Mouse (Mus musculus) liver, adult 2 months (tissue): ENCODE data around the gene Wdr64. TPM values are rescaled to one million over a fixed set of nuclear protein-coding genes. Genes with fewer than 3 reads are reported as not detected.

Experiments
- DNase-seq: peaks from one replicate; pipeline ENCODE4 v3.0.0-alpha.2; 2011; ENCODE audit warnings: low read depth, low spot score; ENCODE audit errors: extremely low read depth
- H3K27ac ChIP-seq: fragments of 200-500 bp; replicated peaks from 2 replicates; pipeline ENCODE4 v1.5.1; 2012; ENCODE audit warnings: low read depth, mild to moderate bottlenecking, control low read depth, inconsistent platforms, low read length; ENCODE audit not compliant: insufficient read depth
- H3K27me3 ChIP-seq: fragments of 200-500 bp; 2 replicates; pipeline ENCODE4 v1.6.1; 2012; ENCODE audit warnings: mild to moderate bottlenecking, moderate library complexity, low read length, inconsistent platforms; ENCODE audit not compliant: control insufficient read depth, insufficient read depth
- H3K36me3 ChIP-seq: fragments of 200-500 bp; 2 replicates; pipeline ENCODE4 v1.6.1; 2012; ENCODE audit warnings: low read length, inconsistent platforms; ENCODE audit not compliant: control insufficient read depth, insufficient read depth
- H3K4me1 ChIP-seq: fragments of 200-500 bp; 2 replicates; pipeline ENCODE4 v1.6.1; 2011; ENCODE audit warnings: low read length; ENCODE audit not compliant: control insufficient read depth, insufficient read depth
- H3K4me3 ChIP-seq: fragments of 200-500 bp; 2 replicates; pipeline ENCODE4 v1.5.1; 2011; ENCODE audit warnings: low read depth, mild to moderate bottlenecking, control low read depth, low read length, moderate library complexity; ENCODE audit not compliant: insufficient read depth
- H3K79me2 ChIP-seq: fragments of 200-500 bp; 2 replicates; pipeline ENCODE4 v1.6.1; 2012; ENCODE audit warnings: inconsistent platforms, mild to moderate bottlenecking, low read length, moderate library complexity; ENCODE audit not compliant: control insufficient read depth, insufficient read depth
- H3K9ac ChIP-seq: fragments of 200-500 bp; 2 replicates; pipeline ENCODE4 v1.6.1; 2012; ENCODE audit warnings: low read depth, mild to moderate bottlenecking, control low read depth, inconsistent platforms, low read length
- CTCF ChIP-seq: fragments of 200-500 bp; IDR thresholded peaks from 2 replicates; pipeline ENCODE4 v1.5.1; 2011; ENCODE audit warnings: low read depth, low read length, control low read depth
- POLR2A ChIP-seq: fragments of 200-500 bp; IDR thresholded peaks from 2 replicates; pipeline ENCODE4 v1.6.1; 2011; ENCODE audit warnings: low read length, control low read depth; ENCODE audit not compliant: insufficient read depth; ENCODE audit errors: extremely low read depth
- WGBS: fragments of 180-500 bp; shearing (Covaris S2); methylation state at CpG from one replicate; pipeline ENCODE4 v1.1.7; 2018; 5-methylcytosine and 5-hydroxymethylcytosine counted together
- polyA plus RNA-seq: library from polyadenylated mRNA; depleted of rRNA; stranded (reverse); fragments of >200 nt; gene quantifications from 2 replicates; pipeline ENCODE4 v1.2.3, GENCODE M21; 2012
- total RNA-seq: library from RNA; depleted of rRNA; stranded (reverse); fragments of >200 nt; gene quantifications from 2 replicates; pipeline ENCODE4 v1.2.3, GENCODE M21; 2014

Gene Wdr64
- total and polyA plus RNA-seq, 2 experiments = not detected

- TF ChIP-seq CTCF = no peak
- TF ChIP-seq POLR2A = no peak
- H3K4me3 ChIP-seq = no peak overlapping the region
- WGBS = 11% methylated on average over 1 of the region's 1 CpGs
- DNase-seq = no peak
- no peaks in the 10 kb centered on the region for H3K27me3 ChIP-seq
- H3K4me1 ChIP-seq = no peaks in the 10 kb centered on the region
- no peak overlapping the region for H3K9ac ChIP-seq
- H3K79me2 ChIP-seq = no peaks in the 10 kb centered on the region
- H3K27ac ChIP-seq = no peak overlapping the region
- H3K36me3 ChIP-seq = no peaks in the 10 kb centered on the region
These were observed 26.8 kb upstream of the Wdr64 start for GRCm38 (mm10) chr1:175671626-175672025.

GRCm38 (mm10) chr1:175673563-175674325, 24.6 kb upstream of the Wdr64 start:
- no peak for DNase-seq
- Histone ChIP-seq H3K27me3 (no peaks in the 10 kb centered on the region), H3K79me2 (no peaks in the 10 kb centered on the region), H3K27ac (no peak overlapping the region), H3K9ac (no peak overlapping the region), H3K4me1 (no peaks in the 10 kb centered on the region), H3K36me3 (no peaks in the 10 kb centered on the region), H3K4me3 (no peak overlapping the region)
- 66% methylated on average over 7 of the region's 7 CpGs for WGBS
- TF ChIP-seq CTCF = no peak
- no peak for TF ChIP-seq POLR2A

GRCm38 (mm10) chr1:175675116-175675515, 23.3 kb upstream of the Wdr64 start:
- DNase-seq = no peak
- no peaks in the 10 kb centered on the region for H3K27me3 ChIP-seq
- TF ChIP-seq CTCF (no peak), POLR2A (no peak)
- no peaks in the 10 kb centered on the region for H3K36me3 ChIP-seq
- H3K27ac ChIP-seq = no peak overlapping the region
- no peak overlapping the region for H3K9ac ChIP-seq
- no peaks in the 10 kb centered on the region for H3K4me1 ChIP-seq
- 83% methylated on average over 6 of the region's 6 CpGs for WGBS
- no peak overlapping the region for H3K4me3 ChIP-seq
- no peaks in the 10 kb centered on the region for H3K79me2 ChIP-seq

GRCm38 (mm10) chr1:175677459-175677858, 20.9 kb upstream of the Wdr64 start:
- no peak for DNase-seq
- TF ChIP-seq CTCF = no peak
- no peak for TF ChIP-seq POLR2A
- Histone ChIP-seq H3K27ac (no peak overlapping the region), H3K4me1 (no peaks in the 10 kb centered on the region), H3K4me3 (no peak overlapping the region), H3K36me3 (no peaks in the 10 kb centered on the region), H3K79me2 (no peaks in the 10 kb centered on the region), H3K27me3 (no peaks in the 10 kb centered on the region), H3K9ac (no peak overlapping the region)
- 67% methylated on average over 6 of the region's 6 CpGs for WGBS

- no peak overlapping the region for H3K27ac ChIP-seq
- no peak overlapping the region for H3K9ac ChIP-seq
- 79% methylated on average over 6 of the region's 6 CpGs for WGBS
- H3K36me3 ChIP-seq = no peaks in the 10 kb centered on the region
- no peak for DNase-seq
- no peaks in the 10 kb centered on the region for H3K27me3 ChIP-seq
- no peaks in the 10 kb centered on the region for H3K4me1 ChIP-seq
- TF ChIP-seq POLR2A (no peak), CTCF (no peak)
- no peaks in the 10 kb centered on the region for H3K79me2 ChIP-seq
- no peak overlapping the region for H3K4me3 ChIP-seq
These were observed 17.4 kb upstream of the Wdr64 start for GRCm38 (mm10) chr1:175680995-175681394.

- no peak for DNase-seq
- Histone ChIP-seq H3K9ac (peak overlapping the region; percentile 88), H3K4me3 (peak overlapping the region; percentile 89), H3K27me3 (no peaks in the 10 kb centered on the region), H3K27ac (no peak overlapping the region), H3K36me3 (peaks cover 4% of the 10 kb centered on the region; the same call in 1 of the 2 replicates), H3K79me2 (no peaks in the 10 kb centered on the region), H3K4me1 (peaks cover 3% of the 10 kb centered on the region)
- 7% methylated on average over 22 of the region's 22 CpGs for WGBS
- TF ChIP-seq CTCF = no peak
- TF ChIP-seq POLR2A = no peak
These were observed 6.6 kb upstream of the Wdr64 start for GRCm38 (mm10) chr1:175691686-175692245.
